Mouse (Mus musculus) erythroblast, adult 5-6 weeks (primary cell): ENCODE results near the gene Unc13b. TPM values are rescaled to one million over a fixed set of nuclear protein-coding genes. Genes with fewer than 3 reads are reported as not detected.

Experiments used
- ATAC-seq: replicated peaks from 2 replicates; pipeline ENCODE4 v1.8.0; 2016; ENCODE audit warnings: moderate number of reproducible peaks, mild to moderate bottlenecking, moderate TSS enrichment, inconsistent platforms; ENCODE audit not compliant: poor library complexity, low FRiP score, severe bottlenecking
- total RNA-seq, 2 experiments: library from RNA; stranded (forward) in 1 of 2; stranded (reverse) in 1 of 2; fragments of 150-400 nt in 1 of 2; fragments of 200-764, 138-1000 nt in 1 of 2; gene quantifications; 2 replicates each; pipeline versions ENCODE4 v1.2.3 to v1.2.4; 2015 to 2017; ENCODE audit warnings: low replicate concordance in 2 of 2

Unc13b gene
- total RNA-seq (2015; ENCODE audit: low replicate concordance) (not detected in 2 replicates), total RNA-seq (2017; ENCODE audit: low replicate concordance) (not detected in 2 replicates)

DNA sequence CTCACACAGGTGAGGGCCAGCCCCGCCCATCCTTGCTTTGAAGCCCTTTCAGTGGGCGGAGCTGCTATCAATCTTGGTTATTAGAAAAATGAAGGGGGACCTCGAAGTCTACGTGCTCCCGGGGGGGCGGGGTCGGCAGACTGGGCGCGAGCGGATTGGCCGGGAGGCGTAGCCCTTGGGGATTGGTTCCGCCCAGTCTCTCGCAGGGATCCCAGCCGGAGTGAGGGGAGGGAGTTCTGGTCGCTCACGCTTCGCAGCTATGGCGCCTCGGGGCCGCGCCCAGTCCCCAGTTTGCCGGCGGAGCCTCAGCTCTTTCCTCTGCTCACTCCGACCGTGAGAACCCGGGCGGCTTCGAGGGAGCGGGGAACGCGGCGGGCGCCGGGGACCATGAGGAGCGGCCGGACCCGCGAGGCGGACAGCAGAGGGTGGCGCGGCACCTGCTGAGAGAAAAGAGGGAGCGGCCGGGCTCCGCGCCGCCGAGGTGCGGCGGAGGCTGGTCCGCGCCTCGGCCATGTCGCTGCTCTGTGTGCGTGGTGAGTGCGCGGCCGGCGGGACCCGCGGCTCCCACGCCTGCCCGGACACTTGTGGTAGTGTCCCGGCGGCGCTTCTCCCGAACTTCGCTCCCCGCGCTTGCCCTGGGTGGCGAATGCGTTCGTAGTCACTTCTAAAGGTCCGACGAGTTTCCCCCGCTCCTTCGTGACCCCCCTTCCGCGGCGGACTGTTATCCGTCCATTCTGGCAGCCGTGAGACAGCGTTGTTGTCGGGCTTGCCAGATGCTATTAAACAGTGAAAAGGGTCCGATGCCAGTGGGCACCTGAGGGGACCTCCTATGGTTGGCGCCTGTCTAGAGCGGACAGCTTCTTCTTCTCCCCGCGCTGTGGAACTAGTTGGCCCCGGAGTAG lies at the start of gene Unc13b:
Gene Unc13b, plus strand, starts transcription at position 201 of the 902 bp plus-strand sequence.
- peak; percentile 91 for ATAC-seq

DNA sequence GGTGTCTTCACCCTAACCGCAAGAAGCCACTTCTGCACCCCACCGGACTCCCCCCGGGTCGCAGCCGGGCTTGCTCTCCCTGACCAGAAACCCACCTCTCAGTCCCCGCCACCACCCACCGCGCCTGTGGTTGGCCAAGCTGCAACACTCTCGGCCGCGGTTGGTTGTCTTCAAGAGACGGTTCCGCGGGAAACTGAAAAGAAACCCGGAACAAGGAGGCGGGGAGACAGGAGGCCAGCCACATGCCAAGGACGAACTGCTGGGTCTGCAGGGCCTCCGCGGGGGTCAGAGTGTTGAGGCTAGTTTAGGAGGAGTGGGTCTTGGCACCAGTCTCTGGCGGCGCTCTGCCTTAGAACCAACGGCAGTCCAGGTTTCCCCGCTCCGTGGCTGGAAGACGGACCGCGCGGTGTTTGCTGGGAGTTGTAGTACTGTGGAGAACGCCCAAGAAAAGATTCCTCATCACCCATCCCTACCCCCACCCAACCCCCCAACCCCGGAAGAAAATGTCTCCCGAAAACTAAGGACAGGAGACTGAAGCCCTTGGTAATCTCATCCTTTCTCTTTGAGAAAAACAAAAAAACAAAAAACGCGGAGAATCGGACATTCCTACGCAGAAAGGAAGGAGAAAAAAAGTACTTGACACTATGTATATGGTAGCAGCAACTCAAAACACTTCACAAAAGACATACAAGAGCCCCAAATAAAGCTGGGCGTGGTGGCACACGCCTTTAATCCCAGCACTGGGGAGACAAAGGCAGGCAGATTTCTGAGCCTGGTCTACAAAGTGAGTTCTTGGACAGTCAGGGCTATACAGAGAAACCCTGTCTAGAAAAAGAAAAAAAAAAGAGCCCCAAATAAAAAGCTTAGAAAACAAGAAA lies 48.4 kb upstream of the Unc13b start, which contains the start of gene Fancg:
Gene Fancg, minus strand, starts transcription at position 346 of the 878 bp plus-strand sequence.
- peak; percentile 89 for ATAC-seq

GRCm38 (mm10) chr4:43012091-43012490 lies 46.7 kb upstream of the Unc13b start:
- ATAC-seq, result no peak

DNA sequence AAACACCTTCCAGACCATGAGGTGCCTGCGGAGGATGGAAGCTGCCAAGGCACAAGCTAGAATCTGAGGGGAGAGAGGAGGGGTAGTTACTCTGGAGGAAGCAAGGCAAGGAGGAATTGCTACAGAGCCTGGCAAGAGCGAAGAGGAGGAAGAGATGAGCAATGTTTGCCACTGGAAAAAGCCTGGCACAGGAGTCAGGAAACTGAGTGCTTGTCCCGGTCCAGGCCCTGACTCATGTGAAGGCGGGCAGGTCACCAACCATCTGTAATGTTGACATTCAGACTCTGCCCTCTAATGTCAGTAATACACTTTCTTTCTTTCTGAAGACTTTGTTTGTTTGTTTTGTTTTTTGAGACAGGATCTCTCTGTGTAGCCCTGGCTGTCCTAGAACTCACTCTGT lies 40.6 kb upstream of the Unc13b start:
- ATAC-seq, result no peak

DNA sequence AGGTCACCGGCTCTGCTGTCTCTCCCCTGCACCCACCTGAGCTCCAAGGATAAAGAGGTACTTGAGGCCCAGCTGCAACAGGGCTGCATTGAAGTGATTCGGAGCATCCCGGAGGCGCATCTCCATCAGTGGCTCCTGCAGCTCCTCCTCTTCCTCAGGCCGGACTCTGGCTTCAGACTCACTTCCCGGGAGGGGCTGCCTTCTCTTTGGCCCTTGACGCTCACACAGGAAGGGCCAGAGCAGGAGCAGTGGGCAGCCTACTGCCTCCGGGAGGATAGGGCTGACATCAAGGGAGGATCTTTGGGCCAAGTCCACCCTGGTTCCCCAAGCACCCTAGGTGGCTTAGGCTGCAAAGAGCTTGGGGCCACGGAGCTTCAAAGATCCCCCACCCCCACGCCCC lies 39.6 kb upstream of the Unc13b start:
- no peak for ATAC-seq

DNA sequence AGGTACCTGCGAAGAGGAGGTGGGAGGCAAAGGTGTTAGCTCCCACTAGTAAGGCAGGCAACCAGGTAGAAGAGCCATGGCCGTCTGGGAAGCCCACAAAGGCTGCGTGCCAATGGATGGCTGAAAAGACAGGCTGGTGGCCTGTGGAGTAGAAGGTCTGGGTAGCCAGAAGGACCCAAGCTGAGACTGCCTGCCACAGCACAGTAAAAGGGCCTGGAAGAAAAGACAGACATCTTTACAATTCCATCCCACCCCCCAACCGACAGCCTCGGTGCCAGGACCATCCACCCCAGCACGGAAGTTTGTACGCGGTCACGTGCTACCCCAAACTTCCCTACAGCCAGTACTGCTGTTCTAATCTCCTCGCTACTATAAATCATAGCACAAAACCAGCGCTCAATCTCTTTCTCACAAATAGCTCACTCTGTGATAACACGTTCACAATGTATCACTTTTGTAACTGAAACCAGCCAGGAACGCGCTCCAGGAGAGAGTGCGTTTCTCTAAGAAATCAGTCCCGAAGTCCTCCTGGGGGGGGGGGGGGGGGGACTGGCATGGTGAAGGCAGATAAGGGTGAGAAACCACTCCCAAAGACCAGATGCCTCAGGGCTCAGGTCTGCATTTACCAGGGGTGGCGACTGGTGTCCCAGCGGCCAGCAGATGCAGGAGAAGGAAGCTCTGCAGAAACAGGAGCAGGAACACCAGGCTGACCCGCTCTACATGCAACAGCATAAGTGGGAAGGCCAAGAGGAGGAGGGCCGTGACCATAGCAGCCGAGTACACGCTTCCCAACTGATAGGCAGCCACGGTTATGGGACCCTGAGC lies 38.9 kb upstream of the Unc13b start:
- no peak for ATAC-seq

DNA sequence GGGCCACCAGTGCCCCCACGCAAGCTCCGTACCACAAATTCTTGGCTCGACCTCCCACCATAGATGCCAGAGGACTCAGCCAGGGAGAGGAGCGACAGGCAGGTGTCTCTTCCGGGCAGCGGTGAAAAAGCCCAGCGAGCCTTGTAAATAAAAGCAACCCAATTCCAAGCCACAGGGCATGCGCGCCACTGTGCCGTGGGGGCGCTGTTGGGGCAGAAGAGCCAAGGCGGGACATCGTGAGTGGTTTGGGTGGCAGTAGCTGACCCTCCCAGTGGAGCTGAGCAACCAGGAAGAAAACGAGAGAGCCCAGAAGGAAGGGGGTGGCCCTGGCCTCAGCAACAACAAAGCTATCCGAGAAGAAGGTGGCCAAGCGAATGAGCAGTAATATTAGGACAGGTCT lies 37.9 kb upstream of the Unc13b start:
- ATAC-seq, result no peak

GRCm38 (mm10) chr4:43021341-43021740 lies 37.4 kb upstream of the Unc13b start:
- no peak for ATAC-seq

GRCm38 (mm10) chr4:43024673-43025072 lies 34.1 kb upstream of the Unc13b start:
- no peak for ATAC-seq

DNA sequence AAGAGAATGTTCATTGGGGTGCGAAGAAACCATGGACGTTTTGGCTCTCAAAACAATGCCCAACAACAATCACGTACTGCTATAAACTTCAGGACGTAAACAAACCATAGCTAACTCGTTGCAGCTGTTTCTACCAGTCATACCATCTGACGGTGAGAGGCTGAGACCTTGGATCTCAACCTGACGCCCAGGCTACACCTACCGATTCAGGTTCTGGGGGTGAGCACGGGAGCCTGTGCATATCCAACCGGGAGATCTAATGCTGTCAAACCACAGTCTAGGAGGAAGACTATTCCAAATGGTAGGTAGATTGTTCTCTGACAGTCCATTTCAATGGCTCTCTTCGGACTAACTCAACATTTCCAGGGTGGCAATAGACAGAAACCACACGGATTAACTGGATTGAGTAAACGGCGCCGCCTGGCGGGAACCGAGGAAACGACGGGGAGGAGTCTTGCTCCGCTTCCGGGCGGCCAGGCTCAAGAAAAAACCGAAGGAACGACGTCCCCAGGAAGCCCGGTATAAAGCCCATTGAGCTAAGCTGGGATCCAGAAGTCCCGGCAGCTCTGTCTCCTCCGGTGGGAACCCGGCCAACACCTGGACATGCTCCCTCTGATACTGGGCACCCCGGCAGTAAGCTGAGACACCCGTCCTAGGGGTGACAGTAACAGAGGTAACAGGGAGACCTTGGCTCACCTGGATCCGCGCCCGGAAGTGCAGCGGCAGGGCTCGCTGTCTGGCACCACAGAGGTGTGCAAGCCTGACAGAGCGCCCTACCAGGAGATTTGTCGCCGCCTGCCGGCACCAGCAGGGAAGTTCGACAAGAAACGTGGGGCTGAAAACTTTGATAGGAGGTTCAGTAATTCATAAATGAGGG lies 33.4 kb upstream of the Unc13b start, which contains the start of gene Pigo:
Gene Pigo, minus strand, starts transcription at position 736 of the 877 bp plus-strand sequence.
- ATAC-seq, result peak; percentile 92

- no peak for ATAC-seq
These were observed 29.6 kb upstream of the Unc13b start for GRCm38 (mm10) chr4:43029121-43029520.

DNA sequence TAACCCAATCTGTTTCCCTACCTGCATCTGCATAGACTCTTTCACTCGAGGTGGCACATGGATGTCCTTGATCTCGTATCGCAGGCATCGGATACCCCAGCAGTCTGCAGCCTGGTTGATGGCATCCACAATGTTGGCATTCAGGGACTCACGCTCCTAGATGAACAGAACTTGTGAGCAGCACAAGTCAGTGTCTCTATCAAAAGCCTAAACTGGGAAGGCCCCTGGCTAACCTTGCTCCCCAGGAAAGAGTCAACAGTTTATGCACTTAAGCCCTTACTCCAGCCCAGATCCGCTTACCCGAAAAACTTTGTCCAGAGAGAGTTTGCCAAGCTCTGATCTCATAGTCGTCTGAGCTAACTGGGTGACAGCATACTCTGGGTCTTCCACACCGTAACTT lies 29.0 kb upstream of the Unc13b start:
- no peak for ATAC-seq

GRCm38 (mm10) chr4:43030352-43030751 lies 28.4 kb upstream of the Unc13b start:
- peak; percentile 25 for ATAC-seq

DNA sequence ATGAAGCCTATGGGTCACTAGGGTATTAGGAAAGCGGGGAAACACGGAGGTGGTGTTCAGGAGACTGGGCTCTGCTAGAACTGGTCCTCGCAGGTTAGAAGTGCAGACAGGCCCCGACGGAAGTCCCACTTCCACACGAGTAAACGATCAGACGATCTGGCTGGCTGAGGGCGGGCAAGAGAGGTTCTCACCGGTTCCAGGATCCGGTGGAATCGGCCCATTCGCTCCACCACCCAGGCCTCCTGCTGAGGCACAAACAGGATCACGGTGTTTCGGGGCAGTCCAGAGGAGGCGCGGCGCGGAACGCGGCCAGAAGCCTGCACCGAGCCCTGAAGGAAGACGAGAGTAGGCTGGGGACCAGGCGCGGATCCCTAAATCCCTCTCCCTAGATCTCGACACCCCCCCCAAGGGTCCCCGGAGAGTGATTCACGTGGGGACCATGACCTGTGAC lies 27.9 kb upstream of the Unc13b start:
- peak; percentile 57 for ATAC-seq

- peak; percentile 91 for ATAC-seq
These were observed 27.3 kb upstream of the Unc13b start, which contains the start of gene Stoml2 for GRCm38 (mm10) chr4:43031237-43031995. Gene Stoml2, minus strand, starts transcription at chr4:43031710.

GRCm38 (mm10) chr4:43032501-43032900 lies 26.3 kb upstream of the Unc13b start:
- no peak for ATAC-seq

- no peak for ATAC-seq
These were observed 25.3 kb upstream of the Unc13b start for GRCm38 (mm10) chr4:43033481-43033880.

DNA sequence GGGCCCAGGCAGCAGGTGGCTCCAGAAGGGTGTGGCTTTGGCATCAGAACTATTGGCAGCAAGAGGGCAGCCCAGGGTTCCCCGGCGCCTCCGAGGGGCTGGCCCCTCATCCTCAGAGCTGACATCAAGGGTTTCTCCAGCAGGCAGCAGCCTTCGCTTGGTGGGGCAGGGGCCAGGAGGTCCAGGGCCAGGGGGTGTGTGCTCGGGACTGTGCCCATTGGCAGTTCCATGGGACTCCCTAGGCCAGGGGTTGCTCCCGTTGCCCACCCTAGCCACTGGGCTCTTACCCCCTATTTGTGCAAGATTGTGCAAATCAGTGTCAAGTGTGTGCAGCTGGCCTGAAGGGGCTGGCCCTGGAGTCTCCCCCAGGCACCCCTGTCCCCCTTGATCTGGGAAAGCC lies 22.9 kb upstream of the Unc13b start:
- no peak for ATAC-seq
